Mouse (Mus musculus): Measurements from ENCODE around the gene Stx6. TPM values are rescaled to one million over a fixed set of nuclear protein-coding genes. Genes with fewer than 3 reads are reported as not detected.

The Stx6 gene
- polyA plus RNA-seq (2015; fragmentation: Nextera tagmentation; extraction: Ambion mirVana), result 45.7 and 49.4 TPM in 2 replicates

DNA sequence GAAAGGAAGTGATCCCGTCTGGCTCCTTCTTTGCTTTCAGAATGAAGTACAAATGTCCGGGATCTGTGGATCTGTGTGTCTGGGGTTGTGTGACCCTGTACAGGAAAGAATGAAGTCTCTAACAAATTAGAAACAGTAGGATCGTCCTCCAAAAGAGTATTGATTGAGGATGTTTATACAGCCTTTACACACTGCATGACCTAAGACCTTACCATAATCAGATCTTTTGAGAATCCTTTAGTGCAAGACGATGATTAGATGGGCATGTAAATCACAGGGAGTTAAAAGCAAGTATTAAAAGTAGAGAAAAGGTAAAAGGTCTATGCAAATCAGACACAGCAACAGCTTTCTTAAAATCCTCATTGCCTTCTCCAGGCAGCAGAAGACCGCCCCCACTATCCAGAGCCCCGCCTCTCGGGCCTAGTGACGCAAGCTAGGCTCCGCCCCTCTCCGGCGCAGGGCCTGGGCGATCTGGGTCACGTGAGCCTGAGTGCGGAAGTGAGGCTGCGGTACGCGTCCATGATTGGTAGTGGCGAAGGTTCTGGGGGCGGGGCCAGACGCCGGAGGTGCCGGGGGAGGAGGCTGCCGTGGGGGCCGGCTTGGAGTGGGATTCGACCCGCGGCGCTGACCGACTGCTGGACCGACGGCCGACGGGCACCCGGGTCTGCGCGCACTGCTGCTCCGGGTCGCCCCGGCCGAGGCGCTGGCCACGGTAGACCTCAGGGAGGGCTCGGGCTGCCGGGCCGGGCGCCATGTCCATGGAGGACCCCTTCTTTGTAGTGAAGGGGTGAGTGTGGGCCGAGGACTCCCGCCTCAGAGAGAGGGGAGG is at the start of gene Stx6:
Stx6 (plus strand) TSS at position 575 of the 829 bp plus-strand sequence.
- Histone ChIP-seq H3K4me2 (ENCODE audit: low read depth, low read length) (peak within 1 kb of the TSS; percentile 76), H3K27me3 (ENCODE audit: control insufficient read depth, insufficient read depth, low read length) (no peaks in the 10 kb centered on the region), H3K27ac (ENCODE audit: low read length) (peak within 1 kb of the TSS; percentile 82), H3K4me3 (replicated peaks; ENCODE audit: low read length) (peak within 1 kb of the TSS; percentile 95), H3K9me3 (replicated peaks; ENCODE audit: control insufficient read depth, low read length) (no peaks in the 10 kb centered on the region), H3K9ac (ENCODE audit: low read length) (peak within 1 kb of the TSS; percentile 92), H3K36me3 (ENCODE audit: control insufficient read depth, insufficient read depth, low read length) (no peaks in the 10 kb centered on the region), H3K4me1 (ENCODE audit: control insufficient read depth, insufficient read depth, low read length) (0 out of 2 replicates have a peak, but pooled peaks cover 5% of the 10 kb centered on the region)
- 1% methylated on average over 45 of the region's 48 CpGs for WGBS
- peak; percentile 100 for ATAC-seq (ENCODE audit: insufficient read depth, low FRiP score)

DNA sequence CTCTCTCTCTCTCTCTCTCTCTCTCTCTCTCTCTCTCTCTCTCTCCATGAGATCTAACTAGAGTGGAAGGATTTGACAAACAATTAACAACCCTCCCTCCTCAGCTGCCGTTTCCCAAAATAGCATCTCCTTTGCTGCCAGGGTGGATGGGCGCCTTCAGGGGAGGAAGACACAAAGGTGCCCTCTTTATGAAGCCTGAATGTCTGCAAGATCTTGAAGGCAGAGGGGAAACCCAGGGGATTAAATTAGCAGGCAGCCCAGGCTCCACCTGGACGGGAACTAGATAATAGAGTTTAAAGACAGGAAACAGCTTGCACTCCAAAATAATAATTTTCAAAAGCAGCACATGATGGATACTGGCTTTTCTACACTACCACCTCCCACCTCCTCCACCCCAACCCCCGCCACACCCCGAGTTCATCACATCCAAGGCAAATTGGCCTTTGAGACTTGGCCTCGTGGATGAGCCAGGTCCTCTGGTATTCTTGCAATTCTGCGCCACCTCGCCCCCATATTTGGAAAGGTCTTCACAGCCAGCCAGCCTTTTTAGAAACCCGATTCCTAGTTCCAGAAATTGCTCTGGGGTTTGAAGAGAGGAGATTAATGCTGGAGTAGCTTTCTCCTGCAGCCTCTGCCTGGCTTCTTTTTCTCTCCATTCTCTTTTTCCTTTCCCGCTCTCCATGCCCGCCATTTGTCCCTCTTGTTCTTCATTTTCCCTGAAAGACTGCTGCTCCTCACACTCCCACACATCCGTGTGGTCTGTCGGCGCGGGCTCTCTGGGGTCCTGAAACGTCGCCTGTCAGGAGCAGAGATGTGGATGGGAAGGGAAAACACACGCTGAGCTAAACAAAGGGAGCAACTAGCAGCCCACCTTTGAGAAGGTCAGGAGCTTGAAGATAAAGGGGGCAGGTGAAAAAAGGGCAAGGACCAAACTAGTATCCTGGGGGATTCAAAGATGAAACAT is 48.8 kb upstream of the Stx6 start:
- no peaks in the 10 kb centered on the region for H3K27me3 ChIP-seq (ENCODE audit: control insufficient read depth, insufficient read depth, low read length)
- peaks cover 19% of the 10 kb centered on the region for H3K4me1 ChIP-seq (ENCODE audit: control insufficient read depth, insufficient read depth, low read length)
- H3K36me3 ChIP-seq (ENCODE audit: control insufficient read depth, insufficient read depth, low read length), result no peaks in the 10 kb centered on the region
- 21% methylated on average over 18 of the region's 18 CpGs for WGBS
- H3K4me2 ChIP-seq (ENCODE audit: low read depth, low read length), result peak overlapping the region; percentile 28; the same call in 1 of the 2 replicates
- H3K9me3 ChIP-seq (replicated peaks; ENCODE audit: control insufficient read depth, low read length), result no peaks in the 10 kb centered on the region
- no peak overlapping the region for H3K4me3 ChIP-seq (replicated peaks; ENCODE audit: low read length)
- peak overlapping the region; percentile 9; the same call in 1 of the 2 replicates for H3K9ac ChIP-seq (ENCODE audit: low read length)
- ATAC-seq (ENCODE audit: insufficient read depth, low FRiP score), result 0 out of 2 replicates have a peak, but pooled peaks have one; percentile 22
- peak overlapping the region; percentile 34 for H3K27ac ChIP-seq (ENCODE audit: low read length)

DNA sequence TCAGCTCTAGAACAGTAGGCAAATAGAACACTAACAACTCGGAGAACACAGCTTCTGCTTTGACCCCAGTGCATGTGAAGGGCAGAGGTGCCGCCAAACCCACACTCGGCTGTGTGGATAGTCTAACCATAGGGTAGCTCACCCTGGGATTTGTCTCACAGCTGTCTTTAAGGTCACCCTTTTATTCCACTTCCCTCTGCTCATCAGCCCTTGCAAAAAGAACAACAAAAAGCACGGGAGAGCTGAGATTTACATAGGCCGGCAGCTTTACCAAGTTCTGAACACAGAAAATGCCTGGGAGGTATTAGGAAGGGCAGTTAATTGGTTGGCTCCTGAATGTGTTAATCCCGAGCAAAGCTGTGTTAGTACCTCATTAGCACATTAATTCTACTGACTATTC is 47.0 kb upstream of the Stx6 start:
- H3K4me2 ChIP-seq (ENCODE audit: low read depth, low read length), result no peak overlapping the region
- no peak overlapping the region for H3K9ac ChIP-seq (ENCODE audit: low read length)
- no peaks in the 10 kb centered on the region for H3K9me3 ChIP-seq (replicated peaks; ENCODE audit: control insufficient read depth, low read length)
- no peak overlapping the region for H3K4me3 ChIP-seq (replicated peaks; ENCODE audit: low read length)
- H3K36me3 ChIP-seq (ENCODE audit: control insufficient read depth, insufficient read depth, low read length), result no peaks in the 10 kb centered on the region
- H3K27me3 ChIP-seq (ENCODE audit: control insufficient read depth, insufficient read depth, low read length), result no peaks in the 10 kb centered on the region
- WGBS, result 59% methylated on average over 6 of the region's 6 CpGs
- H3K4me1 ChIP-seq (ENCODE audit: control insufficient read depth, insufficient read depth, low read length), result peaks cover 19% of the 10 kb centered on the region
- ATAC-seq (ENCODE audit: insufficient read depth, low FRiP score), result no peak
- no peak overlapping the region for H3K27ac ChIP-seq (ENCODE audit: low read length)

DNA sequence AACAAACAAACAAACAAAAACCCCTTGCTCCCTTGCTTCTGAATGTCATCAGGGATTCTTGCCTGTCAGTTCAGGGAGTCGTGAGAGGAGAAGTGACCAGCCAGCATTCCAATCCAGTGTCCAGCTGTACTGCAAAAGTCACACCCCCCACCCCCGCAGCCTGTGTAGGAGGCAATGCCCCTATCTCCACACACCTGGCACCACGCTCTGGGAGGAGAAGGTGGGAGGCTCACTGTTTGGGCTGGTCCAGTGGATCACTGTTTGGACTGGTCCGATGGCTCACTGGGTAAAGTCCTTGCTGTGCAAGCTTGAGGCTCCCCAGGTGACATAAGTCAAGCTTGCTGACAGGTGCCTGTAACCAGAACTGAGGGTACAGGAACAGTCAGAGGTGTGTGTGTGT is 46.4 kb upstream of the Stx6 start:
- Histone ChIP-seq H3K4me1 (ENCODE audit: control insufficient read depth, insufficient read depth, low read length) (peaks cover 19% of the 10 kb centered on the region), H3K27me3 (ENCODE audit: control insufficient read depth, insufficient read depth, low read length) (no peaks in the 10 kb centered on the region)
- ATAC-seq (ENCODE audit: insufficient read depth, low FRiP score), result no peak

DNA sequence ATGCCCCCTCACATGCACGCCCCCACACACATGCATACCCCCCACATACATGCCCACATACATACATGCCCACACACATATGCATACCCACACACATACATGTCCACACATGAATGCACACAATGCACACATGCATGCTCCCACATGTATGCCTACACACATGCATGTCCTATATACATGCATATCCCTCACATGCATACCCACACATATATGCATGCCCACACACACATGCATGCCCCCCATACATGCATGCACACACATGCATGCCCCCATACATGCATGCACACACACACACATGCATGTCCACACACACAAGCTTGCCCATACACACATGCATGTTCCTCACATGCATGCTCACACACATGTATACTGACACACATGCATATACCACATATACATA is 45.6 kb upstream of the Stx6 start:
- H3K4me3 ChIP-seq (replicated peaks; ENCODE audit: low read length), result no peak overlapping the region
- H3K4me2 ChIP-seq (ENCODE audit: low read depth, low read length), result no peak overlapping the region
- no peaks in the 10 kb centered on the region for H3K27me3 ChIP-seq (ENCODE audit: control insufficient read depth, insufficient read depth, low read length)
- H3K9me3 ChIP-seq (replicated peaks; ENCODE audit: control insufficient read depth, low read length), result no peaks in the 10 kb centered on the region
- H3K36me3 ChIP-seq (ENCODE audit: control insufficient read depth, insufficient read depth, low read length), result no peaks in the 10 kb centered on the region
- H3K27ac ChIP-seq (ENCODE audit: low read length), result no peak overlapping the region
- no peak overlapping the region for H3K9ac ChIP-seq (ENCODE audit: low read length)
- ATAC-seq (ENCODE audit: insufficient read depth, low FRiP score), result no peak
- 83% methylated on average over 1 of the region's 1 CpGs for WGBS
- H3K4me1 ChIP-seq (ENCODE audit: control insufficient read depth, insufficient read depth, low read length), result peaks cover 14% of the 10 kb centered on the region

More for the DNA sequence above, 46.4 kb upstream of the Stx6 start:
- Histone ChIP-seq H3K36me3 (ENCODE audit: control insufficient read depth, insufficient read depth, low read length) (no peaks in the 10 kb centered on the region), H3K27ac (ENCODE audit: low read length) (no peak overlapping the region), H3K4me2 (ENCODE audit: low read depth, low read length) (no peak overlapping the region), H3K9ac (ENCODE audit: low read length) (no peak overlapping the region), H3K4me3 (replicated peaks; ENCODE audit: low read length) (no peak overlapping the region), H3K9me3 (replicated peaks; ENCODE audit: control insufficient read depth, low read length) (no peaks in the 10 kb centered on the region)
- WGBS, result 53% methylated on average over 4 of the region's 4 CpGs

DNA sequence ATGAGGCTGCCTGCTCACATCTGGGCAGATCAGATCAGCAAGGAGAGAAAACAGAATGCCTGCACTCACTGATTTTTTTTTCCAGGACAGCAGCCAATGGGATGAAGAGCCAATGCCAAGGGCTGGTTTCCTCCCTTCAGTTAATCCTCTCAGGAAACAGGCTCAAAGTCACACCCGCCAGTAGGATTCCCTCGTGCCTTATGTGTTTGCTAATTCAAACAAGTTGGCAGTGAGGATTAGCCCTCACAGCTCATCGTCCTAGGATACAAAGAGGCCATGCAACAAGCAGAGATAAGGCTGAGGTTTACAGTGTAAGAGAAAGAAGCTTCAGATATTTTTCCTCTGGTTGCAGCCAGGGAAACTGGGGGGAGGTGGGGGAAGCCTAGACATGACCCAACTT is 44.6 kb upstream of the Stx6 start:
- no peak overlapping the region for H3K4me3 ChIP-seq (replicated peaks; ENCODE audit: low read length)
- ATAC-seq (ENCODE audit: insufficient read depth, low FRiP score), result no peak
- H3K36me3 ChIP-seq (ENCODE audit: control insufficient read depth, insufficient read depth, low read length), result no peaks in the 10 kb centered on the region
- H3K9ac ChIP-seq (ENCODE audit: low read length), result no peak overlapping the region
- H3K27ac ChIP-seq (ENCODE audit: low read length), result no peak overlapping the region
- no peak overlapping the region for H3K4me2 ChIP-seq (ENCODE audit: low read depth, low read length)
- no peaks in the 10 kb centered on the region for H3K27me3 ChIP-seq (ENCODE audit: control insufficient read depth, insufficient read depth, low read length)
- 0 out of 2 replicates have a peak, but pooled peaks cover 6% of the 10 kb centered on the region for H3K4me1 ChIP-seq (ENCODE audit: control insufficient read depth, insufficient read depth, low read length)
- no peaks in the 10 kb centered on the region for H3K9me3 ChIP-seq (replicated peaks; ENCODE audit: control insufficient read depth, low read length)
- WGBS, result 14% methylated on average over 3 of the region's 3 CpGs

DNA sequence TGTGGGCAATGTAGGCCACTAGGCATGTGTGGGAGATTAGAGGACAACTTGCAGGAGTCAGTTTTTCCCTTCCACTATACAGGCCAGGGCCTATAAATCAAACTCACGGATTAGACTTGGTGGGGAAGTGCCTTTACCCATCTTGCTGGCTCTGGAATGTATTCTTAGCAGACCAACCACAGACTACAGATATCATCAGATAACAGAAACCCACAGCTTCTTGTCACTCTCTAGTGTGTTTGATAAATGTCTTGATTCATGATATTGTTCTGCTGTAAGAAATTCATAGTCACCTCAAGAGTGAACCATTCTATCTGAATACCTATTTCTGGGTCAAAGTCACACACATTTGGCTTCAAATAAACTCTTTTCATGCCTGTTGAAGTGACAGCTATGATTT is 38.8 kb upstream of the Stx6 start:
- no peaks in the 10 kb centered on the region for H3K36me3 ChIP-seq (ENCODE audit: control insufficient read depth, insufficient read depth, low read length)
- ATAC-seq (ENCODE audit: insufficient read depth, low FRiP score), result no peak
- no peaks in the 10 kb centered on the region for H3K9me3 ChIP-seq (replicated peaks; ENCODE audit: control insufficient read depth, low read length)
- no peaks in the 10 kb centered on the region for H3K27me3 ChIP-seq (ENCODE audit: control insufficient read depth, insufficient read depth, low read length)
- H3K4me3 ChIP-seq (replicated peaks; ENCODE audit: low read length), result no peak overlapping the region
- no peaks in the 10 kb centered on the region for H3K4me1 ChIP-seq (ENCODE audit: control insufficient read depth, insufficient read depth, low read length)
- no peak overlapping the region for H3K4me2 ChIP-seq (ENCODE audit: low read depth, low read length)
- no peak overlapping the region for H3K27ac ChIP-seq (ENCODE audit: low read length)
- WGBS, result 61% methylated on average over 1 of the region's 1 CpGs
- no peak overlapping the region for H3K9ac ChIP-seq (ENCODE audit: low read length)

DNA sequence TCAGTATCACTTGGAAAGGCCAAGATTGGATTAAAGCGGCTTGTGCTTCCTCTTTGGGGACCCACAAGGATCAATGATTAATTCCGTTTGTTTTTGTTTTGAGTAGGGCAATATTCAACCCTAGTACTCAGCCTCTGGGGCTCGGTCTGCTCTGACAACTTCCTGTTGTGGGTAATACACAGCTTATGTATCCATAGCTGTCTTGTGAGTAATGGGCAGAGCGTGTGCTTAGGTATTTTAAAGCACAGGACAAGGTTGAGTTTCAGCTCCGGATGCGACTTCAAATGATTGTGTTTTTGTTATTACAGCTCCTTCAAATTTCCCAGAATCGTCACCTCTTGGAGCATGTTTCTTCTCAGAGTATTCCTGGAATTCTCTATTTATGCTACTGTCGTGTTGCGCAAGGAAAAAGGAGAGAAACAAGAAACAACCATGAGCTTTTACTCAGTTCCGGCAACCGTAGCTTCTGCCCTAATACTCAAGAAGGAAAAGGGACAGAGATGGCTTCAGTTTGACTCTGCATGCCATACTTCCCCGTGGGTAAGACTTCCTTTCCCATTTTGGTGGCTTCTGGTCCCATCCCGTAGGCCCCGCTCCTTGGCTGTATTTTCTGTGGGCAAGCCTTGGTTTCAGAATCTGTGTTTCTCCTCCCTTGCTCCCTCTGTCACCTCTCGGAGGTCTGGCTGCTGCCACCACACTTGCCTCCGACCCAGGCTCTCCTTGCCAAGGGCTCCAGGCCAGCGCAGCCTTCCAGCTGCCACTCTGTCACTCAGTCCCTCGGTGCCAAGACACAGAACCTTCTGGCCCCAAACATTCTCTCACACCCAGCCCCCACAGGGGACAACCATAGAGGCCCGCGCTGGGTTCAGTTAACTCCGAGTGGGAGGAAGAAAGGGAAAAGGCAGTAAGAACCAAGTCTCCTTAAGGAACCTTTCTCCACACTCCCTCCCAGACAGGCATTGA is 36.3 kb upstream of the Stx6 start:
- H3K4me2 ChIP-seq (ENCODE audit: low read depth, low read length), result no peak overlapping the region
- no peaks in the 10 kb centered on the region for H3K27me3 ChIP-seq (ENCODE audit: control insufficient read depth, insufficient read depth, low read length)
- H3K4me3 ChIP-seq (replicated peaks; ENCODE audit: low read length), result no peak overlapping the region
- H3K4me1 ChIP-seq (ENCODE audit: control insufficient read depth, insufficient read depth, low read length), result peaks cover 6% of the 10 kb centered on the region; the same call in 1 of the 2 replicates
- WGBS, result 74% methylated on average over 21 of the region's 21 CpGs
- H3K9ac ChIP-seq (ENCODE audit: low read length), result no peak overlapping the region
- H3K36me3 ChIP-seq (ENCODE audit: control insufficient read depth, insufficient read depth, low read length), result no peaks in the 10 kb centered on the region
- no peak overlapping the region for H3K27ac ChIP-seq (ENCODE audit: low read length)
- no peak for ATAC-seq (ENCODE audit: insufficient read depth, low FRiP score)
- H3K9me3 ChIP-seq (replicated peaks; ENCODE audit: control insufficient read depth, low read length), result no peaks in the 10 kb centered on the region
